Mouse (Mus musculus) cerebellum, postnatal 14 days (tissue): ENCODE data around the gene Sacs.
A peak's percentile ranks its signal among the peaks of the same experiment; 100 is the strongest.

Experiments used
- DNase-seq, 2 experiments: peaks; one replicate each; pipeline ENCODE4 v3.0.0; 2021; ENCODE audit warnings: mixed read lengths in 2 of 2

Gene Sacs

DNA sequence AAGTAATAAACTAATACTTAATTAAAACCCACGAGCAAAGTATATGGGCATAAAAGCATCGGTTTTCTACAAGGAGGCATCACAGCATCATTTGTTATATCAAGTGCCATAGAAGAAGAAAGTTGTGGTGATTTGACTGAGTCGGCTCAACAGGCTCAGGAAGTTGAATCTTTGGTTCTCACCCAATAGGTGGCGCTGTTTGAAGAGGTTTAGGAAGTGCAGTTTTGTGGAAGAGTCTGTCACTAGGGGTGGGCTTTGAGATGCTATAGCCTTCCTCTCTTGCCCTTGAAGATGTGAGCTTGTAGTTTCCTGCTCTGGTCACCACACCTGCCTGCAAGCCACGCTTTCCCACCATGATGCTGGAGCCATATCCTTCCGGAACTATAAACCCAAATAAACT, 104.4 kb downstream of the Sacs start:
- DNase-seq, result peak; percentile 36 to 58

DNA sequence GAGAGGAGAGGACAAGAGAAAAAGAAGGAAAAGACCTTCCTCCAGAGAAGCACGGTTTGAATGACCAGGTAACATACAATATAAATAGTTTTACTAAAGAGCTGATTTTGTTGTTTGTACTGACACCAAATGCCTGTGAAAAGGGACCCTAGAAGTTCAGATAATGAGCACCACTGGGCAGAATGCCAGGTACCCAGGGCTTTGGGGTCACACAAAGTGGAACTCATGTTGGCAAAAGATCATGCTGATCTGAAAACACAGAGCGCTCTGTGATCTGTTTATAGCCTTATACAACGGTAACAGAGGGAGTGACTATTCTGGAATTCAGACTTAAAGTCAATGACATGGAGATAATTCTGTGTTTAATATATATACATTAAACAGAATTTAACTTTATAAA, 108.2 kb downstream of the Sacs start:
- no peak for DNase-seq

DNA sequence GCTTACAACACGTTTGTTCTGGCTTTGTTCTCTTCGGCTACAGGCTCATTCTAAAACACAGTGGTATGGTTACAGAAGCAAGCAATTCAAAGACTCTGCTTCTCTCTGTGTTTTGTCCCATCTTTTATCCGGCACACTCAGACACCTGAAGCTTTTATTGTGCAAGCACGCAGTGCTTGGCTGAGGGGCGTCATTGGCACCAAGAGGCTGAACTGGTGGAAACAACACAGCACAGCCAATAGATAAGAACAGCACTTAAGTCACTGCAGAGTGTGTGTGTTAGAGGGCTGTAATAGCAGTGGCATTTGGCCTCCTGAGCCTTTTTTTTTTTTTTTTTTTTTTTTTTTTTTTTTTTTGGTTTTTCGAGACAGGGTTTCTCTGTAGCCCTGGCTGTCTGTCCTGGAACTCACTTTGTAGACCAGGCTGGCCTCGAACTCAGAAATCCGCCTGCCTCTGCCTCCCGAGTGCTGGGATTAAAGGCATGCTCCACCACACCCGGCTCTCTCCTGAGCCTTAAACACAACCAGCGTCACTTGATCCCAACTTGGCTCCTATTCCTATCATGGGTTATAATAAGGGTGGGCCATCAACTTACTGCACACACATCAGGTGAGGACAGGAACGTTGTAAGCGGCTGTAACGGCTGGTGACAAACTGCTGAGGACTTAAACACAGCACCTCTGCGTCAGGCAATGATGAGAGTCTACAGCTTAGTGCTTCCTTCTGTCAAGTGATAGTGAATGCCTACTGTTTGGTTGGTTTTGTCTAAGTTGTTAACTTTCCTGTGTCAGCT, 114.5 kb downstream of the Sacs start:
- no peak for DNase-seq

DNA sequence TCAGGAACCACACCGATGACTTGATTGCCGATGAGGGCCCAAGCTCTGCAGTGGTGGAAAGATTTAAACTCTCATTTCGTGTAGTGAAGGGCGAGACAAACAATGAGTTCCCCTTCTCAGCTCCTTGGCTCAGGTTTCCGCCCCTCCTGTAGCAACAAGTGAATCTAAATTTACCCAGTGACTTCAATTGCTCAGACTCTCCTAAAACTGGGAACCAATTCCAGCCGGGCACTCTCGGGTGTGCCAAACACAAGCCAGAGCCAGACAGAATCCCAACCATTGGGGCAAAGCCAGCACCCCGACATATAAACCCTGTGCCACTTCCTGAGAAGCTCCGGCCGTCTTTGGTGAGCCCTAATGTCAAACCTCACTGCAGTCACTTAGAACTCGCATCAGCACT, 120.1 kb downstream of the Sacs start, which contains the start of gene Sgcg:
TSS of gene Sgcg (minus strand) at position 139 of the 400 bp plus-strand sequence.
- no peak for DNase-seq

DNA sequence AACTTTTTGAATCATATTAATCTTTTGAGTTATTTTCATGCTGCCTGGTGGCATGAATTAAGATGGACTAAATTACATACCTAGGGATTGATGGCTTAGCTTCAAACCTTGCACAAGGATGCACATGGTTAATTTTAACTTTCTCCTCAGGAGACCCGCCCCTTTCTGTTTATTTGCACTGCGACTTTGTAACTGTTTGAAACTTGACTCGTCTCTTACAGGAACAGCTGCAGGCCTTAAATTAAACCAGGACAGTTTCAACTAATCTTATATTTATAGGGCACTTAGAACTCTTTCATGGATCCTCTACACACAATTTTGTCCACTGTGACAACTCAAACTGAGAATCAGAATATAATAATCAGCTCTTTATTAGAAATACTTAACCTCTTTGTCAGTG, 120.8 kb downstream of the Sacs start:
- no peak for DNase-seq

DNA sequence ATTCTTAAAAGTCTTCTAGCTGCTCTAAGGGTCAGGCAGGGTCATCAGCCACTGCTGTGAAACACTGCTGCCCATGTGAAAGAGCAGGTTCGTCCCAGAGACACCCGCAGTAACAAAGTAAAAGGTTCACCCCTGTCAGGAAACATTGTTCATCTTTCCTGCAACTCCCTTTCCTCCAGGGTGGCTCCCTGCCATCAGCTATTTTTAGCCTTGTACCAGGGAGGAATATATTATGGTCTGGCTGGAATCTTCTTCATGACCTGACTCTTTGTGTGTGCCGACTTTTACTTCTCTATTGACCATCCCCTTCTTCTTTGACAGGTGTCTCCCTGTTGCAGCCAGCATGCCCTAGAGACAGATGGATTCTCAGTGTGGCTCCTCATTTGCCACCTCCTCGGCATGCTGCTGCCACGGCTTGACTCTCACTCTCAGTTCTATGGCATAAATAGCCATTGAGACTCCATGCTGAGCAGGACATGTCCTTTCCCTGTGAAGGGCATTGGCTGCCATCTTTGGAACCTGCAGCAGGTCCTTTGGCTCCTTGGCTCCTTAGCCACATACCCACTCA, 129.7 kb downstream of the Sacs start:
- peak; percentile 79 to 83 for DNase-seq

DNA sequence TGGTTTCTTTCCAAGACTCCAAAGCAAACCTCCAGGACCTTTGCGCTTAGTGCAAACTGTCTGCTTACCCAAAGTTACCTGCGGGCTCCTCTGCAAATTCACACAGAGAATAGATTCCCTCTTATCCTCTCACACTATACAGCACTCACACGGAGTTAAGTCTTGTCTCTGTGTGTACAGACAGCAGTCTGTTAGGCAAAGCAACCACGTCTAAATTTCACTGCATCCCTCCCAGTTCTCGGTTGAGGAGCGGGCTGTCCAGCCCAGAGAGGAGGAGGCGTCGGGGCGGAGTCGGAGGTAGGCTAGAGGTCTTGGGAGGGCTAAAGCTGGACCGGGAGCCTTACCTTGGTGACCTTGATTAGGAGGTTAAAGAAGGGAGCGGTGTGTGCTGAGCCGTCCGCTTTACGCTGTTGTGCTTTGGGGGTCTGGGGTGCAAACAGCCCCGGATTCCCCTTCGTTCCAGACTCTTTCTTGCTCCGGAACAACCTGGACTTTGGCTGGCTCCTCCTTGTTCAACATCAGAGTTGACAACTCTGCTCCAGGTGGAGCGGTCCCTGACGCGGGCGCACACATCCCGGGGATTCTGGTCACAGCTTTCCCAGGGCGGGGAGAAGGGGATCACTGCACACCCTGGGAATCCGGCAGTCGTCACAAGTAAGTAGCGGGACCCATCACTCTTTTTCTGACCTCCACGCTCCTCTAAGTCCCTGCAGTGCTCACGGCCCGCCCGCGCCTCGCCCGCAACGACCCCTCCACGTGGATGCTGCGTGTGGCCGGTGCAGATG, 136.3 kb downstream of the Sacs start:
- DNase-seq, result no peak

DNA sequence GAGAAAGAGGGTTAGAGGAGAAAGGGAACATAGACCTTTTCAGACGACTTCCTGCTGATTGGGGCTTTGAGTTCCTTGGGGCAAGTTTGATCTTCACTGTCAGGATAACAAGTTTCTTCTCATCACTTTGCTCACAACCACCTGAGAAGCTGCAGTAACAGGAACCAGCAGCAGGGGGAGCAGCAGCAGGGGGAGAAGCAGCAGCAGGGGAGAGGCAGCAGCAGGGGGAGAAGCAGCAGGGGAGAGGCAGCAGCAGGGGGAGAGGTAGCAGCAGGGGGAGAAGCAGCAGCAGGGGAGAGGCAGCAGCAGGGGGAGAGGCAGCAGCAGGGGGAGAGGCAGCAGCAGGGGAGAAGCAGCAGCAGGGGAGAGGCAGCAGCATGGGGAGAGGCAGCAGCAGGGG, 139.0 kb downstream of the Sacs start:
- DNase-seq, result peak; percentile 41 to 67

DNA sequence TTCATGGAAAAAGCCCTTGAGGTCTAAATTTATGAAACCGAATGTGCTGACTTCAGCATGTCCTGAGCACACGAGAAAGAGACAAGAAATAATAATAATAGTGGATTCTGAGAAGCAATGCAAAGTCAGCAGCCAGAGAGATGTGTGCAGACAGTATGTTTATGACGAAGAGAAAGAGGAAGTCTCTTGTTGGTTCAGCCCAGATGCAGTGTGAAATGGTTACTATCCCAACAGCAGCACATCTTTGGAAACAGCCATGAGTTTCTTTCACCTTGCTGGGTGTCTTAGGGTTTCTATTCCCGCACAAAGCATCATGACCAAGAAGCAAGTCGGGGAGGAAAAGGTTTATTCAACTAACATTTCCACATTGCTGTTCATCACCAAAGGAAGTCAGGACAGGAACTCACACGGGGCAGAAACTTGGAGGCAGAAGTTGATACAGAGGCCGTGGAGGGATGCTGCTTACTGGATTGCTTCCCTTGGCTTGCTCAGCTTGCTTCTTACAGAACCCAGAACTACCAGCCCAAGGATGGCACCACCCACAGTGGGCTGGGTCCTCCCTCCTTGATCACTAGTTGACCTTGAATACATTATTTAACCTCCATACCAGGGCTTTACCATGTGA, 140.5 kb downstream of the Sacs start:
- no peak for DNase-seq

DNA sequence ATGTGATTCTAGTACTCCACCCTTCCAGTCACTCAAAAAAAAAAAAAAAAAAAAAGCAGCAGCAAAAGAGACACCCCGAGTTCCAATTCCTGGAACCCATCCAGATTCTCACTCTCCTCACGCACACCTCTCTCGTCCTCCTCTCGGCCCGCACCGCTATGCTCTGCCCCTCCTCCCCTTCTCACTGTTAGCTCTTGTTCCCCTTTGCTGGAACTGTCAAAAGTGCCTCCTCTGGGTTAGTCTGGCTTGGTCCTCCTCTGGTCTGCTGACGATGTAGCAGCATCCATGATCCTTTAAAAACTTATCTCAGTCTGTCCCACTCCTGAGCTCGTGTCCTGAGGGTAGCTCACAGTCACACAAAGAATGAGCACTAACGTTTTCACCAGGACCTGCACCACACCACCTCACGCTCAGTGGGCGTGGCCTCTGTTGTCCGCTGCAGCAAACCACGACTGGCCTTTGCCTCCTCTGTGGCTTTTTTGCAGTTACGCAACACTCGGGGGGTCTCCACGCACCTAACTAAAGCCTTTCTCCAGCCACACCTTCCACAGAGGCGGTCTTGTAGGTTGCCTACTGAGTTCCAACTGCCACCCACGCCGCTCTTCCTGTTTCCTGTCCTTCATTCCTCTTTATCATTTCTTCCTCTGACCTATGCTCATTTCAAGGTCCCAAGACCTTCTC, 150.5 kb downstream of the Sacs start:
- DNase-seq, result no peak
